Mouse (Mus musculus): ENCODE data around the gene Slc6a16.

The Slc6a16 gene

GRCm38 (mm10) chr7:45259281-45259680 lies 18.4 kb downstream of the Slc6a16 start:
- ChIA-PET CTCF (interaction anchor here in 1 of 4 experiments (0.7 kb wide), 1 partner anchor 46 kb away, joined by 4 read pairs; no protein-coding TSS in a partner anchor), POLR2A (interaction anchor here in 1 of 4 experiments (1.0 kb wide), 2 partner anchors 9 to 189 kb away, joined by 3 read pairs; no protein-coding TSS in a partner anchor)

DNA sequence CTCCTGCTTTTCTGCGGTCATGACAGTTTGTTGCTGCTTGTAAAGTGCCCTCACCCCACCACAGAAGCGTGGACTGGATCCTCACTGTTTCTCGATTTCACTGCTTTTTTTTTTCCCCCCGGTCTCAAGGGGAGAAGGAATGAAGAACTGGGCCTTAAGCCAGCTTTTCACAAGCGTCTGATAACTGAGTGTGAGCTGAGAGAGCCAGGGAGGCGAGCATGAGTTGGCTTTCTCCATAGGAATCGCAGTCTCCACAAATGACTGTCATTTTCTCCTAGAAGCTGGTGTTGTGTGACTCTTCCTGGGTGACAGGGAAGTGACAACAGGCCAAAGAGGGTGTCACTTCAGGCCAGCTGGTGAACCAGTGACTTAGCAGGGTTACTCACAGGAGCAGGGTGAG lies 21.4 kb downstream of the Slc6a16 start:
- ChIA-PET POLR2A (interaction anchor here in 3 of 4 experiments (0.6 to 1.6 kb wide), 3 partner anchors 31 to 198 kb away, joined by 3 read pairs; partner anchors contain the start of gene Ftl1 (in 1 of the 3)), CTCF (interaction anchor here in 3 of 4 experiments (0.6 to 1.6 kb wide), 4 partner anchors 8 to 38 kb away, joined by 3 to 8 read pairs (median 4); partner anchors contain the start of gene Slc6a21 (in 1 of the 3))

DNA sequence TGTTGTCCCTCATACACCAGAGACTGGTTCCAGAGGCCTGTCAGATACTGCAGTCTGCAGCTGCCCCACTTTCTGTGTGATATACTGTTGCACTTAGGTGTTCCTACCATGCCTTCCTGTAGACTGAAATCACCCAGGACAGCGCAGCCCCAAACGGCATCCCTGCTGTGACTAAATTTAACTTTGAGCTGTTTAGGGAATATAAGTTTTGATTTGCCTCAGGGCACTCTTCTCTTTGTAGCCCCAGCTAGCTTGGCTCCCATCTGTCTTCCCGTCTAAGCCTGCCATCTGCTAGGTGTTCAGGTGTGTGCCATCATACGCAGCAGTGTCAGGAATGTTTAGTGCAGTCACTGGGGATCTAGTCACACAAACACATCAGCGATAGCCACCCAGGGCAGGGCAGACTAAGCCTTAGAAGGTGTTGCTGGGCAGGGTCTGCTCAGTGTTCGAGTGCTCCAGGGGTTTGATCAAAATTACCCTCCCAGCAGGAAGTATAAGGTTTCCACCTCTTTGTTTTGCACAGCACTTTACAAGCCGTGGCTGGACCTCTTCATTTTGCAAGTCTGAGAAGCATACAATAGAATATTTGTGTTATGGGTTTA lies 22.2 kb downstream of the Slc6a16 start:
- CTCF ChIA-PET = interaction anchor here in 2 of 4 experiments (0.6 to 3.7 kb wide), 3 partner anchors 14 to 342 kb away, joined by 3 to 9 read pairs (median 5); partner anchors contain the start of gene Slc6a21 (in 1 of the 2)
- POLR2A ChIA-PET = interaction anchor here in 3 of 4 experiments (0.7 to 1.8 kb wide), 5 partner anchors 10 to 721 kb away, joined by 3 to 6 read pairs (median 3); partner anchors contain the start of gene Ftl1 (in 1 of the 3)

GRCm38 (mm10) chr7:45264348-45264747 lies 23.5 kb downstream of the Slc6a16 start:
- ChIA-PET CTCF (interaction anchor here in 1 of 4 experiments (3.7 kb wide), 1 partner anchor 41 kb away, joined by 9 read pairs; no protein-coding TSS in a partner anchor), POLR2A (interaction anchor here in 2 of 4 experiments (0.6 to 1.8 kb wide), 6 partner anchors 9 to 295 kb away, joined by 3 to 6 read pairs (median 4); no protein-coding TSS in a partner anchor)

DNA sequence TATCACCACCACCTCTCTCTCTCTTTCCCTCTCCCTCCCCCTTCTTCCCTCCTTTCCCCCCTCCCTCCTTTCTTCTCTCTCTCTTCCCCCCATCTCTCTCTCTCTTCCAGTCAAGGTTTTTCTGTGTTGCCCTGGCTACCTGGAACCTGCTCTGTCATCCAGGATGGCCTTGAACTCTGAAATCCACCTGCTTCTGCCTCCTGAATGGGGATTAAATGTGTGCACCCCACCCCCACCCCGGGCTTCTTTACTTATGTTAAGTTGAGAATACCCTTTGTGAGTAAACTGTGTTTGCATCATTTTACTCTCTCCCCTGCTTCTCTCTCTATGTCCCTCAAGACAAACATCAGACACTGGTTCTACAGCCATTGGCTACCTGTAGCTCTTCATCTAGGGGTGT lies 24.6 kb downstream of the Slc6a16 start:
- POLR2A ChIA-PET = interaction anchor here in 2 of 4 experiments (0.6 to 1.4 kb wide), 4 partner anchors 10 to 321 kb away, joined by 3 to 7 read pairs (median 4); no protein-coding TSS in a partner anchor
- CTCF ChIA-PET = interaction anchor here in 3 of 4 experiments (0.6 to 3.7 kb wide), 3 partner anchors 40 to 285 kb away, joined by 3 to 9 read pairs (median 5); no protein-coding TSS in a partner anchor

GRCm38 (mm10) chr7:45272786-45273412 lies 32.0 kb downstream of the Slc6a16 start:
- POLR2A ChIA-PET = interaction anchor here in 3 of 4 experiments (0.9 to 1.9 kb wide), 14 partner anchors 9 to 187 kb away, joined by 3 to 6 read pairs (median 3); partner anchors contain the start of genes Ccdc155 (in 2 of the 3) and Ftl1 (in 1 of the 3)
- CTCF ChIA-PET = interaction anchor here in 2 of 4 experiments (1.2 to 1.9 kb wide), 5 partner anchors 11 to 162 kb away, joined by 3 to 6 read pairs (median 4); partner anchors contain the start of gene Gys1 (in 1 of the 2)

DNA sequence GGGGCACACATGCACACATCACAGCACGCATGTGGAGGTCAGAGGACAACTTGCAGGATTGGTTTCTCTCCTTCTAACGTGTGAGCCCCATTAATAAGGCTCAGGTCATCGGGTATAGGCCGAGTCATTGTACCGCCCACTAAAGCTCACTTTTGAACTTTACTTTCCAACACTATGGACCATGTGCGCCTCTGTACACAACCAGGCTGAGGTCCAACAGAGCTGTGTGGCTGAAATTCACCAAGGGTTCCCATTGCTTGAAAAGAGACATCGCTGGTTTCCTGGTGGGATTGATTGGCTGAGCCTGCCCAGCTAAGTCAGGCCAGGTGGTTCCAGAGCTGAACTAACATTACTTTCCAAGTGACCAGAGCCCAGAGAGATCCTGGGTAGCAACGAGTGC lies 32.8 kb downstream of the Slc6a16 start:
- POLR2A ChIA-PET = interaction anchor here in 3 of 4 experiments (0.6 to 1.5 kb wide), 9 partner anchors 9 to 161 kb away, joined by 3 to 6 read pairs (median 3); partner anchors contain the start of genes Ccdc155 (in 2 of the 3), Gys1 (in 1 of the 3) and Tead2 (in 1 of the 3)
- CTCF ChIA-PET = interaction anchor here in 3 of 4 experiments (0.6 to 1.9 kb wide), 9 partner anchors 10 to 180 kb away, joined by 3 to 6 read pairs (median 3); partner anchors contain the start of gene Gys1 (in 1 of the 3)

DNA sequence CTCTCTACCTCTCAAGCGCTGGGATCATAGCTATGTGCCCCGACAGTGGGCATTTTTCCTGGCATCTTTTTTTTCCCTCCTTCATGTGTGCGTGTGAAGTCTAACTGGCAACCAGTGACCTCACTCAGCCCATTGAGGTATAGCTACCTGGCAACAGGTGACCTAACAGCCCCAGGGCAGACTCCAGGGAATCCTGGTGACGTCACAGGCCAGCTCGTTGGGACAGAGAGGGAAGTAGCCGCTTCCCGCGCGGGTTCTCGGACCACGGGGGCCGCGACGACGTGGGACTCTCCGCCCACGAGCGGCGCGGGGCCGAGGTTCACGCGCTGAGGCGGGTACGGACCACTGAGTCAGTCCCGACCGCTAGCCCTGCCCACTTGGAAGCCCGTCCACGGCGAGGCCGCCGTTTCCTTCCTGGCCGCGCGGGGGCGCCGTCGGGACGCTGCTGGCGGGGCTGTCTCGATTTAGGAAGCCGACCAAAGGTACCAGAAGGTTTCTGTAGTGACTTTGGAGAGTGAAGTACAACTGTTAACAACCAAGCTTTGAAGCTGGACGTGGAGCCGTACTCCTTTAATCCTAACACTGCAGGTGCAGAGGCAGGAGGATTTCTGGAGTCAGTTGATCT lies 36.4 kb downstream of the Slc6a16 start, which contains the start of gene Slc6a21:
Gene Slc6a21 (plus strand): TSS at position 378 of the 625 bp plus-strand sequence.
- POLR2A ChIA-PET = interaction anchor here in 3 of 4 experiments (0.8 to 2.3 kb wide), 23 partner anchors 9 to 198 kb away, joined by 3 to 7 read pairs (median 3); partner anchors contain the start of genes Dkkl1 (in 1 of the 3), Kcna7 (in 1 of the 3), Ppfia3 (in 1 of the 3) and Rcn3 (in 1 of the 3)
- CTCF ChIA-PET = interaction anchor here (0.5 to 2.5 kb wide), 43 partner anchors 9 to 426 kb away, joined by 3 to 15 read pairs (median 4); partner anchors contain the start of genes Gys1 (in 1 of the 4), Kcna7 (in 1 of the 4), Lhb (in 1 of the 4) and Ntn5 (in 1 of the 4)

GRCm38 (mm10) chr7:45286486-45286885 lies 45.6 kb downstream of the Slc6a16 start:
- ChIA-PET POLR2A (interaction anchor here in 2 of 4 experiments (0.7 to 1.5 kb wide), 5 partner anchors 12 to 228 kb away, joined by 3 to 4 read pairs (median 3); no protein-coding TSS in a partner anchor), CTCF (interaction anchor here in 3 of 4 experiments (1.0 to 1.1 kb wide), 3 partner anchors 9 to 18 kb away, joined by 3 read pairs; no protein-coding TSS in a partner anchor)

GRCm38 (mm10) chr7:45296626-45297025 lies 55.7 kb downstream of the Slc6a16 start:
- ChIA-PET POLR2A (interaction anchor here in 3 of 4 experiments (0.6 to 2.5 kb wide), 7 partner anchors 9 to 163 kb away, joined by 3 to 11 read pairs (median 3); partner anchors contain the start of gene Ftl1 (in 1 of the 3)), CTCF (interaction anchor here (0.6 to 1.5 kb wide), 7 partner anchors 9 to 215 kb away, joined by 3 to 14 read pairs (median 4); partner anchors contain the start of gene Slc6a21 (in 1 of the 4))

DNA sequence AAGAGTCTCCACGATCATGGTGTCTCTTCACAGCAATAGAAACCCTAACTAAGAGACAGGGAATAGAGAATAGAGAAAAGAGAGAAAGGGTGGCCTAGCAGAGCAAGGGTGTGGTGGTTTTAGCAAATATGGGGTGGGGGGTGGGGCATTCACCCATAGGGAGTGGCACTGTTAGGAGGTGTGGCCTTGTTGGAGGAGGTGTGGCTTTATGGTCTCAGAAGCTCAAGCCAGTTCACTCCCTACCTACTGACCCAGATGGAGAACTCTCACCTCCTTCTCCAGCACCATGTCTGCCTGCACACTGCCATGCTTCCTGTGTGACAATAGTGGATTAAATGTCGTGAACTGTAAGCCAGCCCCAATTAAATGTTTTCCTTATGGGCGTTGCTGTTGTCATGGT lies 56.7 kb downstream of the Slc6a16 start:
- CTCF ChIA-PET = interaction anchor here (0.6 to 4.2 kb wide), 10 partner anchors 8 to 298 kb away, joined by 3 to 16 read pairs (median 4); partner anchors contain the start of gene Slc6a21 (in 1 of the 4)
- POLR2A ChIA-PET = interaction anchor here (0.5 to 2.5 kb wide), 14 partner anchors 8 to 409 kb away, joined by 3 to 11 read pairs (median 3); partner anchors contain the start of gene Ftl1 (in 1 of the 4)

GRCm38 (mm10) chr7:45299752-45300151 lies 58.9 kb downstream of the Slc6a16 start:
- POLR2A ChIA-PET = interaction anchor here (0.5 to 2.7 kb wide), 30 partner anchors 9 to 251 kb away, joined by 3 to 18 read pairs (median 4); partner anchors contain the start of genes Ccdc155 (in 2 of the 4), Slc6a21 (in 2 of the 4), Aldh16a1 (in 1 of the 4) and Ftl1 (in 1 of the 4)
- CTCF ChIA-PET = interaction anchor here (0.6 to 4.2 kb wide), 60 partner anchors 8 to 383 kb away, joined by 3 to 23 read pairs (median 5); partner anchors contain the start of genes Slc6a21 (in 2 of the 4), Aldh16a1 (in 1 of the 4), Bax (in 1 of the 4) and Ccdc155 (in 1 of the 4)

GRCm38 (mm10) chr7:45300270-45300669 lies 59.4 kb downstream of the Slc6a16 start:
- CTCF ChIA-PET = interaction anchor here (0.6 to 4.2 kb wide), 50 partner anchors 8 to 382 kb away, joined by 3 to 23 read pairs (median 4); partner anchors contain the start of genes Slc6a21 (in 2 of the 4), Bax (in 1 of the 4), Ccdc155 (in 1 of the 4) and Flt3l (in 1 of the 4)
- POLR2A ChIA-PET = interaction anchor here (0.6 to 2.7 kb wide), 34 partner anchors 8 to 165 kb away, joined by 3 to 18 read pairs (median 4); partner anchors contain the start of genes Slc6a21 (in 2 of the 4), Aldh16a1 (in 1 of the 4), Ccdc155 (in 1 of the 4) and Ftl1 (in 1 of the 4)

- ChIA-PET POLR2A (interaction anchor here in 2 of 4 experiments (0.7 to 2.7 kb wide), 4 partner anchors 59 to 604 kb away, joined by 3 to 6 read pairs (median 3); partner anchors contain the start of gene Gys1 (in 1 of the 2)), CTCF (interaction anchor here in 2 of 4 experiments (0.5 to 2.2 kb wide), 2 partner anchors 39 to 51 kb away, joined by 5 to 6 read pairs; no protein-coding TSS in a partner anchor)
Observed at GRCm38 (mm10) chr7:45302626-45303025, 61.7 kb downstream of the Slc6a16 start.

DNA sequence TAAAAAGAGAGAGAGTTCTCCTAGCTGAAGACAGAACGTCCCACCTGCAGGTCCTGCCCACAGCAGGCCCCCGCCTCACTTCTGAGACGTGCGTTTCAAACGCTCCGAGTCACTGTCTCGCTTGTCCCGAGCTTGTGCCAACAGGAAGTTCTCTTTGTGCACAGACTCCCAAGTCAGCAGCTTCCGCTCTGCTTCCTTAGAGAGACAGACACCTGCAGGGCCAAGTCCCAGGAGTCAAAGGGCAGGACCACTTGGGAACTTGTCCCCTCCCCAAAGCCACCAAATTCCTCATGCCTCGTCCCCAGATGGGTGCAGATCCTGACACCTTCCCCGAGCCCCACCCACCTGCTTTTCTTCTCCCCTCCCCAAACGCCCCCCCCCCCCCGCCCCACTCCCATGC lies 64.0 kb downstream of the Slc6a16 start:
- CTCF ChIA-PET = interaction anchor here (0.6 to 2.8 kb wide), 67 partner anchors 8 to 584 kb away, joined by 3 to 22 read pairs (median 4); partner anchors contain the start of genes Ccdc155 (in 2 of the 4), Kcna7 (in 2 of the 4), Ruvbl2 (in 2 of the 4) and Slc6a21 (in 2 of the 4)
- POLR2A ChIA-PET = interaction anchor here in 3 of 4 experiments (0.5 to 4.4 kb wide), 70 partner anchors 8 to 862 kb away, joined by 3 to 32 read pairs (median 4); partner anchors contain the start of genes Gys1 (in 3 of the 3), Aldh16a1 (in 2 of the 3), Ftl1 (in 2 of the 3) and Kcna7 (in 2 of the 3)

- CTCF ChIA-PET = interaction anchor here (0.5 to 2.8 kb wide), 83 partner anchors 8 to 585 kb away, joined by 3 to 22 read pairs (median 4); partner anchors contain the start of genes Bax (in 2 of the 4), Ccdc155 (in 2 of the 4), Gys1 (in 2 of the 4) and Kcna7 (in 2 of the 4)
- POLR2A ChIA-PET = interaction anchor here (0.6 to 4.4 kb wide), 76 partner anchors 8 to 862 kb away, joined by 3 to 32 read pairs (median 4); partner anchors contain the start of genes Gys1 (in 3 of the 4), Aldh16a1 (in 2 of the 4), Ftl1 (in 2 of the 4) and Kcna7 (in 2 of the 4)
Observed at GRCm38 (mm10) chr7:45305275-45305674, 64.4 kb downstream of the Slc6a16 start.
